Mouse (Mus musculus) layer of hippocampus, adult 2 months (tissue): ENCODE measurements around the gene Il1f9. TPM values are rescaled to one million over a fixed set of nuclear protein-coding genes. Genes with fewer than 3 reads are reported as not detected.
"Not testable (repeated sequence)": the region's sequence is repeated elsewhere in the genome, so short reads cannot be mapped to it uniquely, and the experiment has no call there.

Experiments
- DNase-seq, 2 experiments: peaks; one replicate each; pipeline ENCODE4 v3.0.0; 2022; ENCODE audit warnings: low spot score in 2 of 2
- H3K27ac ChIP-seq: fragments of 200-600 bp; 2 replicates; pipeline ENCODE4 v1.8.1; 2022
- H3K4me3 ChIP-seq: fragments of 200-600 bp; 2 replicates; pipeline ENCODE4 v1.8.1; 2022; ENCODE audit warnings: mild to moderate bottlenecking
- CTCF ChIP-seq: fragments of 200-600 bp; conservative IDR thresholded peaks from 2 replicates; pipeline ENCODE4 v1.8.1; 2022; ENCODE audit warnings: antibody characterized with exemption, mild to moderate bottlenecking, moderate library complexity
- long read RNA-seq, 2 experiments: library from polyadenylated mRNA; stranded (forward); transcript quantifications; one replicate each; pipeline ENCODE4 v2.0.0; 2021; ENCODE audit warnings: borderline mapping rate in 2 of 2
- total RNA-seq, 2 experiments: library from RNA; stranded (reverse); gene quantifications; 2 replicates each; pipeline ENCODE4 v1.2.3; 2021

Gene Il1f9
- total RNA-seq = not detected
- long read RNA-seq, experiment 1 = 0 reads
- long read RNA-seq, experiment 2 = 0 reads

DNA sequence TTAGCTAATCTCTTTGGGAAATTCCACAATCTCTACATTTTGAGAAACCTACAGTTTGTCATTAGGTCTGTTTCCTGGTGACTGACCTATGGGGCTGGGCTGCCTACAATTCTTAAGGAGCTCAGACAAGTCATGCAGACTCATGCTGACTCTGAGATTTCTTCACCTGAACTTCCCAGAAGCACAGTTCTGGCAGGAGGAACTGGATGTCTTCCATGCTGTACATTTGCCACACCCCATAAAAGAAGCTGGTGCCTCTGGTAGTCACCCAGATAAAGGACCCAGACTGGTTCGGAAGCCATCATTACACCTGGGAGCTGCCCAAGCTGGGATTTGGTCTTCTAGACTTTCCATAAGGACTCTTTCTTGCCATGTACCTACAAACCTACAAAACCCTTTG lies at the start of gene Il1f9:
Il1f9 (plus strand) TSS at position 301 of the 400 bp plus-strand sequence.
- no peak for DNase-seq
- Histone ChIP-seq H3K27ac (no peak within 1 kb of the TSS), H3K4me3 (no peak within 1 kb of the TSS)
- no peak for TF ChIP-seq CTCF

DNA sequence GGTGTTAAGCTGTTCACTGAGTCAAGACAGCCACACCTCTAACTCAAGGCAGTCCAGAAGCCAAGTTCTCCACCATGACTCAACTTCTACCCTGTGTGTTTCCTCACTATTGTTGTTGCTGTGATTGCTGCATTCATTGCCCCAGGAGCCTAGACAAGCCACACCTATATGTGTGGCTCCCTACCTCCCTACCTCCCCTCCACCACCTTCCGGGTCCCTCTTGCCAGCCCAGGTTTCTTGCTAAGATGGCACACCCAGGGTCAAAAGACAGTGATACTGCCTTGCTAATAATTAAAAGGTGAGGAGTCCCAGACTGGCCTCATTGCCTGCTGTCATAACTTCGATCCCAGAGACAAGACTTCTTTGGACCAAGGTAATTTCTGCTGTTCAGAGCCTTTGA lies 33.4 kb upstream of the Il1f9 start, which contains the start of gene Il1f8:
Il1f8 (plus strand) TSS at position 301 of the 400 bp plus-strand sequence.
- no peak for DNase-seq
- no peak within 1 kb of the TSS for H3K27ac ChIP-seq
- no peak within 1 kb of the TSS for H3K4me3 ChIP-seq
- TF ChIP-seq CTCF = no peak

DNA sequence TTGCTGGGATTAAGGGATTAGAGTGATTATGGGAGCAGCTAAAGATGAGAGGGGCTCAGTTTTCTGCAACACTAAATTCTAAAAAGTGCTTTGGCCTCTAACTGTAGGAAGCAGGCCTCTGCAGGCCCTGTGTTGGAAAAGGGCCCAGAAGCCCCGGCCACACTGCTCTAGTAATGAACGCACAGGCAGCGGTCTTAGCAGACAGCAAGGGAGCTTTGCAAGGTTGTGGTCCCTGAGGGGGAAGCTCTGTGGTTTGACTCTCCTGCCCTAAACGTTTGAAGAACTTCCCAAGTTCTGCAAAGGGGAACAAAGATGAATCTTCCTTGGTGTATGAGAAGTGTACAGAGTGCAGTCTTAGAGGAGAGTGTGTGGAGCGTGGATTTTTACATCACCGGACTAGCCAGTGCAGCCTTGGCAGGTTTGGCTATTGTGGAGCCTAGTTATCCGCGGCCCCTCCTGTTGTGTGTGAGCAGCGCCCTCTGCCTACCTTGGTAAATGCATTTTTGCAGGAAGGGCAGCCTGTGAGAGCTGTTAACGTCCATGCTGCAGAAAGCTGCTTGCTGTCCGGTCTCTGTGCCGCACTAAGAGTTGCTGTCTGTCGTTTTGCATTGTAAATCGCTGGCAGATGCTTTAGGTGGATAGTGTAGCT lies 4.5 kb upstream of the Il1f9 start:
- DNase-seq = peak; percentile 30 to 54
- not testable (repeated sequence) for H3K27ac ChIP-seq, H3K4me3 ChIP-seq
- peak; percentile 66 for TF ChIP-seq CTCF

DNA sequence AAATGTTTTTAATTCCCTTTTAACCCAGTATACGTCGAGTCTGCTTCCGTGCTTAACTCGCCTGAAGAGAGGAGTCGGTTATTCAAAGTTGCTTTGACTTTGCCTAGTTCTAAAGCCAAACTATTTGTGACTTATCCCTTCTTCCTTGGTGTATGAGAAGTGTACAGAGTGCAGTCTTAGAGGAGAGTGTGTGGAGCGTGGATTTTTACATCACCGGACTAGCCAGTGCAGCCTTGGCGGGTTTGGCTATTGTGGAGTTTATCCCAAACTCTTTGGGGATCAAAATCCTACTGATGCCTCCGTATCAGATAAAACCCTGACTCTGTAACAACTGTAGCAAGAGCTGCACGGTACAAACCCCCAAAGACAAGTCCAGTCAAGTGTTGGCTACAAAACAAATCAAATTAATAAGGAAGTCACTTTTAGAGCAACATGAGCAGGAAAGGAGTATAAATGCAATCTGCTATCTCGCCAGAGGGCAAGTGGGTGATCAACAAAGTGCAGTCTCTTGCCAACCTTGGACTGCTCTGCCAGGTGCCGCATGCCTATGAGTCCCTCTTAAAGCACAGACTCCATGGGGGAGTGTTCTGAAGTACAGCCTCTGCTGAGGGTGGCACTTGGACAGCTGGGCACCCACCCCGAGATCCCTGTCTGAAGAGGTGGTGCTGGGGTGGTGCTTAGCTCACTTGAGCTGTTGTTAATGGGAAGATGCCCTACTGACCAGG lies 3.7 kb upstream of the Il1f9 start:
- H3K4me3 ChIP-seq, H3K27ac ChIP-seq, DNase-seq: not testable (repeated sequence)

DNA sequence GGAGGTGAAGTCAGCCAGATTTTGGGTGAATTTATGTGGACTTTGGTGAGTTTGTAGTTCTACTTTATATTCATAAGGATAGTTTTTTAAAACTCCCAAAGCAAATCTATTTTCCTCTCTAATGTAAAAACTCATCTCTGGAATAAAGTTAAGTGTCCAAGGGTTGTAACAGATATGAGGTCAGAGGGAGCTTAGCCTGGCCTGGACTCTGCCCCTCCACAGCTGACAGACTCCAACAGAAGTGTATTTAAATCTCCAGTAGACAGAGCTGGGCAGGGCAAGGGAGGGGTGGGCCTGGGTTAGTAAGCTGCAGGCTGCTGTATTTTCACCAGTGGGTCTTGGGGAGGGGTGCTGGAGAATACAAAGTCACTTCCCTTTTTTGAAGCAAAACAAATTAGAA lies 2.2 kb upstream of the Il1f9 start:
- H3K27ac ChIP-seq, H3K4me3 ChIP-seq, DNase-seq: not testable (repeated sequence)

- Histone ChIP-seq H3K4me3 (no peak overlapping the region), H3K27ac (no peak overlapping the region)
- no peak for DNase-seq
- TF ChIP-seq CTCF = no peak
These were observed 1.3 kb downstream of the Il1f9 start for GRCm38 (mm10) chr2:24187585-24187984.

DNA sequence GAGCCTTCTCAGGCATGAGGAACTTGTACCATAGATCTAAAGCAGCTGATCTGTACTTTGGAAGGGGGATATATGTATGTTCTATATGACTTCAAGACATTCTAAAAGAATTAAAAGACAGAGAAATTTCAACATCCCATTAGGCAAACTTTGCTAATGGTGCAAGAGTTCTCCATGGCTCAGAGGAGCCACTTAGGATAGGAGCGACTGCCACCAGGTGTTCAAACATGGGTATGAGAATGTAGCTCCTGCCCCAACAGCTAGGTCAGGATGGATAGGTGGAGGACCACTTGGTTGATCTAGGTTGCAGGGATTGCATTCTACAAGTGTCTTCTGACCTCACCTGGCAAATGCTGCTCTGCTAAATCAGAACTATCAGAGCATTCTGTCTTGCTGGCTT lies 1.9 kb downstream of the Il1f9 start:
- peak; percentile 54 for TF ChIP-seq CTCF
- no peak overlapping the region for H3K27ac ChIP-seq
- no peak for DNase-seq
- H3K4me3 ChIP-seq = no peak overlapping the region

DNA sequence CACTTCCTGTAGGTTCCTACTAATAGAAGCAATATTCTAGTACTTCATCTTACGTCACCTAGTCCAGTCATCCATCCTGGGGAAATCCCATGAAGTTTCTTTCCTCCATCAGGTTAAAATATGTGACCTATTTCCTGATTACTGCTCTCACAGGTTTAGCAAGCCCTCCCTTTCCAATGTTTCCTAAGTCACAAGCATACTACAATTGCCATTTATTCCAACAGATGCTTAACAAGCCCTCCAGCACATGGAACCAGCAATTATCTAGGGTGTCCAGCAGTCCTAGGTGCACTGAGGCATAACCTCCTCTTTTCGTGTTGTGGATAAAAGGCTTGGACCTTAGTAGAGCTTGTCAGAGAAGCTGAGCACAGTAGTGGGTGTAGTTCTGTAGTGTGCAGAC lies 28.8 kb downstream of the Il1f9 start, which contains the start of gene Il1f6:
Il1f6 (plus strand) TSS at position 301 of the 400 bp plus-strand sequence.
- no peak for DNase-seq
- TF ChIP-seq CTCF = no peak
- no peak within 1 kb of the TSS for H3K27ac ChIP-seq
- no peak within 1 kb of the TSS for H3K4me3 ChIP-seq

- TF ChIP-seq CTCF = no peak
- no peak for DNase-seq
- no peak overlapping the region for H3K4me3 ChIP-seq
These were observed 40.9 kb downstream of the Il1f9 start for GRCm38 (mm10) chr2:24227191-24227590.

More at GRCm38 (mm10) chr2:24227191-24227590, 40.9 kb downstream of the Il1f9 start:
- H3K27ac ChIP-seq = no peak overlapping the region

Other genes with a start within 250 kb of the Il1f9 start
- gene Hnmt, start 137.1 kb upstream of the Il1f9 start, total RNA-seq = 10 to 100 TPM; 27.3 to 29.1 TPM
- gene Tbpl2, start 89.9 kb upstream of the Il1f9 start, total RNA-seq = not detected
- not detected for gene Il1f8, start 33.3 kb upstream of the Il1f9 start, total RNA-seq
- gene Il1f6, start 28.9 kb downstream of the Il1f9 start, total RNA-seq = not detected
- gene Il1f5, start 90.5 kb downstream of the Il1f9 start, total RNA-seq = not detected
- not detected for gene Il1f10, start 104.7 kb downstream of the Il1f9 start, total RNA-seq
- not detected for gene Il1rn, start 150.4 kb downstream of the Il1f9 start, total RNA-seq
- gene Psd4, start 181.1 kb downstream of the Il1f9 start, total RNA-seq = 1 to 10 TPM in 1 of 2 experiments, under 1 TPM in 1; 0.64 to 1.3 TPM